Mouse (Mus musculus): ENCODE measurements around the gene Nhsl1. TPM values are rescaled to one million over a fixed set of nuclear protein-coding genes. Genes with fewer than 3 reads are reported as not detected.
"Not testable (repeated sequence)": the region's sequence is repeated elsewhere in the genome, so short reads cannot be mapped to it uniquely, and the experiment has no call there.

The Nhsl1 gene
- polyA plus RNA-seq, 1 experiment from 2014 or later, result 0.78 TPM

DNA sequence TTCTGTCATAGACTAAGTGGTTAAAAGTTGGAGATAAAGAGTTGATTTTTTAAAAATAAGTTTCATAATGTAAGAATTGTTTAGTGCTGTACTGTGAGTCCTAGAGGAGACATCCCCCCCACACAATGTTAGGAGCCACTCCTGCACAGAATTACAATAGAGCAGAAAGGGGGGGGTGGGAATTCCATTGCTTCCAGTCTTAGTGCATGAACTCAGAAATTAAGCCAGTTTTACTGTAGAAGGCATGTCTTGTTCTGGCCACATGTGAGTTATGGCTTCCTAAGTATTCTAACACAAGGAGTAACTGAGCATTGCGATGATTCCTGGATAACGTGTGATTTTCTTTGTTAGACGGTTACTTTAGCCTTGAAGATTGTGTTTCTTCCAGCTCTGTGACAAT is 112.8 kb downstream of the Nhsl1 start:
- no peak overlapping the region for H3K4me3 ChIP-seq (ENCODE audit: low read depth, low read length)
- no peak overlapping the region for H3K27ac ChIP-seq (ENCODE audit: low read length)
- no peak overlapping the region for H3K4me2 ChIP-seq (ENCODE audit: low read depth, low read length)
- no peaks in the 10 kb centered on the region for H3K27me3 ChIP-seq (ENCODE audit: control insufficient read depth, insufficient read depth, low read depth, low read length)
- 51% methylated on average over 3 of the region's 3 CpGs for WGBS (ENCODE audit: insufficient replicate concordance)
- H3K36me3 ChIP-seq (ENCODE audit: control insufficient read depth, insufficient read depth), result no peaks in the 10 kb centered on the region
- no peak for ATAC-seq (ENCODE audit: low read depth)
- H3K4me1 ChIP-seq (ENCODE audit: control insufficient read depth, low read depth, low read length), result no peaks in the 10 kb centered on the region
- H3K9me3 ChIP-seq (replicated peaks; ENCODE audit: control insufficient read depth, low read length), result no peaks in the 10 kb centered on the region
- no peak overlapping the region for H3K9ac ChIP-seq (ENCODE audit: low read depth, low read length)

DNA sequence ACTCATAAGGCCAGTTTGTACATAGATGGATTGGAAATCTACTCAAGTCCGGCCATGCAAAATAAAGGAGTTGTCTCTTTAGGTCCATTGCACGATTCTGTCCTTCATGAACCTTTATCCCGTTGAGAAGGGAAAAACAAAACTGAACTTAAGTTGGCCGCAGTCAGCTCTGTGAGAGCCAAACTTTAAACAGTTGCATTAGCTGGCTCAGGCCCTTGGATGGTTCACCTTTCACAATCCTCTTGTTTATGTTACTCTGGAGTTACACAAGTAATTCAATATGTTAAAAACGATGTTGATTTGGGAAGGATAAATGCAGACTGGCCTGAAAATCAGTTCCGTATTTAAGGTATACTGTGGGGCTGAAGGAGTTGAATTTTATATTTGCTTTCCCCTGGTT is 116.7 kb downstream of the Nhsl1 start:
- 63% methylated on average over 6 of the region's 6 CpGs for WGBS (ENCODE audit: insufficient replicate concordance)
- Histone ChIP-seq H3K4me2 (ENCODE audit: low read depth, low read length) (no peak overlapping the region), H3K9ac (ENCODE audit: low read depth, low read length) (no peak overlapping the region), H3K36me3 (ENCODE audit: control insufficient read depth, insufficient read depth) (no peaks in the 10 kb centered on the region), H3K27ac (ENCODE audit: low read length) (no peak overlapping the region), H3K4me1 (ENCODE audit: control insufficient read depth, low read depth, low read length) (no peaks in the 10 kb centered on the region), H3K4me3 (ENCODE audit: low read depth, low read length) (no peak overlapping the region), H3K9me3 (replicated peaks; ENCODE audit: control insufficient read depth, low read length) (no peaks in the 10 kb centered on the region), H3K27me3 (ENCODE audit: control insufficient read depth, insufficient read depth, low read depth, low read length) (no peaks in the 10 kb centered on the region)
- ATAC-seq (ENCODE audit: low read depth), result peak; percentile 35; the same call in 1 of the 2 replicates

DNA sequence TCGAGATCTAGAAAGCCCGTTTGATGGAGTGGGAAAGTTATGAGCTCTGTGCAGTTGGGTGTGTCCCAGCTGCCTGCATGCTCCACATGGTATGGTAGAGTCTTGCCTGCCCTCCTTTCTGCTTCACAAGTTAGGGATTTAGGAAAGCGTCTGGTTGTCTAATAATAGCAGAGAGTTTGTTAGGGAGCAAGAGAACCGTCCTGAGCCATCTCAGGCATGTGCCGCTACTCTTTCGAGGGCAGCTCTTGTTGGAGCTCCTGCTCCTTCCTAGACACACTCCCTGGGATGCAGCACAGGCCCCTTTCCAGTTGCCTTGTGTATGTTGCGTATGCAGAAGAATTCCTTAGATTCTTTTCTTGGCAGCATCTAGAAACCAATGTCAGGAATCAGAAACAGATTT is 117.2 kb downstream of the Nhsl1 start:
- H3K36me3 ChIP-seq (ENCODE audit: control insufficient read depth, insufficient read depth), result no peaks in the 10 kb centered on the region
- 66% methylated on average over 7 of the region's 7 CpGs for WGBS (ENCODE audit: insufficient replicate concordance)
- H3K9me3 ChIP-seq (replicated peaks; ENCODE audit: control insufficient read depth, low read length), result no peaks in the 10 kb centered on the region
- H3K27me3 ChIP-seq (ENCODE audit: control insufficient read depth, insufficient read depth, low read depth, low read length), result no peaks in the 10 kb centered on the region
- no peak overlapping the region for H3K9ac ChIP-seq (ENCODE audit: low read depth, low read length)
- no peak overlapping the region for H3K4me2 ChIP-seq (ENCODE audit: low read depth, low read length)
- no peak overlapping the region for H3K4me3 ChIP-seq (ENCODE audit: low read depth, low read length)
- H3K27ac ChIP-seq (ENCODE audit: low read length), result no peak overlapping the region
- ATAC-seq (ENCODE audit: low read depth), result no peak
- H3K4me1 ChIP-seq (ENCODE audit: control insufficient read depth, low read depth, low read length), result no peaks in the 10 kb centered on the region

DNA sequence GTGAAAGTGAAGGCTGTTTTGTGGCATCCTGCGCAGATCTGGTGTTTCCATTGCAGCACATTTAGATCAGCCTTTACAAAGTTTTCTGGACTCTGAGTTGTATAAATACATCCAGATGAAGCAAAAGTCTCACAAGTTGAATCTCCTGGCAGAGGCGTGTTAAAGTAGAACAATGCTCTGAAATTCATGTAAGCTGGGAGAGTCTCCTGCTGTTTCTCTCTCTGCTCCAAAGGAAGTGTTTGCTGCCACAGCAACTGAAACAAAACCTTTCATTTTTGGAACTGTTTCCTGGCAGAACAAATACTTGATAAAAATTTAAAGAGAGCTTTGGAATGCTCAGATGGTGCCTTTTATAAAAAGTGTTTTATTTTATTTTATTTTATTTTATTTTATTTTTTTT is 118.8 kb downstream of the Nhsl1 start:
- 72% methylated on average over 2 of the region's 2 CpGs for WGBS (ENCODE audit: insufficient replicate concordance)
- no peak overlapping the region for H3K4me3 ChIP-seq (ENCODE audit: low read depth, low read length)
- H3K9ac ChIP-seq (ENCODE audit: low read depth, low read length), result no peak overlapping the region
- no peak overlapping the region for H3K27ac ChIP-seq (ENCODE audit: low read length)
- no peaks in the 10 kb centered on the region for H3K4me1 ChIP-seq (ENCODE audit: control insufficient read depth, low read depth, low read length)
- no peak for ATAC-seq (ENCODE audit: low read depth)
- H3K4me2 ChIP-seq (ENCODE audit: low read depth, low read length), result no peak overlapping the region
- no peaks in the 10 kb centered on the region for H3K27me3 ChIP-seq (ENCODE audit: control insufficient read depth, insufficient read depth, low read depth, low read length)
- H3K36me3 ChIP-seq (ENCODE audit: control insufficient read depth, insufficient read depth), result no peaks in the 10 kb centered on the region
- H3K9me3 ChIP-seq (replicated peaks; ENCODE audit: control insufficient read depth, low read length), result no peaks in the 10 kb centered on the region

DNA sequence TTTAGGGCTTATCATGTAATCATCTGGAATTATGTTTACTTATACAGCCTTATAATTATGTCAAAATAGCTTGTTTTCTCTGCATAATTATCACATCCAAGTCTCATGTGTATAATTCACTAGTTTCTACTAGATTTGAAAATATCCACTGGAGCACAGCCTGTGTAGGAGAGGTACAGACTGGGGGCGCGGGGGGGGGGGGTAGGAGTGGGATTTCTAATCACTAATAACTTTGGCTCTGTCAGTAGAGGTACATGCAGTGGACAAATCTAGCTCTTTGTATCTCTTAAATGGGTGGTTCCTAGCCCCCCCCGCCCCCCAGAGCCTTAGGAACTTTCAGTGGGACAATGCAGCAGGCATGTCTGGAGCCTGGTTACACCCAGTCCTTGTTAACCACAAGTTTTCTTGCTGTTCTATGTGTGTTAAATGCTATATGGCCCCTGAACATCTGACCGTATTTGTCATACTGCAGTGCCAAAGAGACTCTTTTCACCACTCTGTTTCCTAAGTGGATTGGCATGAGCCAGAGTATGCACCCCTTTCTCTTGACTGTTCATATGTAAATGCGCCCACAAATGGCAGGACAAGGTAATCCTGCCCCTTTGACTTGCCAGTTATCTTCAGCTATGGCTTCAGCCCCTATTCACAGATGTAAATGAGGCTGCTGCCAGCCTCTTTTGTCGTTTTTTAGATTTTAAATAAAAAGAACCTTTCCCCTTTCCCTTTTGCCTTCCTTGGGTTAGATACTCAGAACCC is 127.0 kb downstream of the Nhsl1 start:
- H3K36me3 ChIP-seq (ENCODE audit: control insufficient read depth, insufficient read depth), result no peaks in the 10 kb centered on the region
- no peak overlapping the region for H3K9ac ChIP-seq (ENCODE audit: low read depth, low read length)
- ATAC-seq (ENCODE audit: low read depth), result no peak
- H3K4me1 ChIP-seq (ENCODE audit: control insufficient read depth, low read depth, low read length), result no peaks in the 10 kb centered on the region; the same call in 1 of the 2 replicates
- H3K4me2 ChIP-seq (ENCODE audit: low read depth, low read length), result no peak overlapping the region
- WGBS (ENCODE audit: insufficient replicate concordance), result 61% methylated on average over 6 of the region's 6 CpGs
- H3K4me3 ChIP-seq (ENCODE audit: low read depth, low read length), result no peak overlapping the region
- no peaks in the 10 kb centered on the region for H3K9me3 ChIP-seq (replicated peaks; ENCODE audit: control insufficient read depth, low read length)
- H3K27me3 ChIP-seq (ENCODE audit: control insufficient read depth, insufficient read depth, low read depth, low read length), result no peaks in the 10 kb centered on the region
- H3K27ac ChIP-seq (ENCODE audit: low read length), result no peak overlapping the region

DNA sequence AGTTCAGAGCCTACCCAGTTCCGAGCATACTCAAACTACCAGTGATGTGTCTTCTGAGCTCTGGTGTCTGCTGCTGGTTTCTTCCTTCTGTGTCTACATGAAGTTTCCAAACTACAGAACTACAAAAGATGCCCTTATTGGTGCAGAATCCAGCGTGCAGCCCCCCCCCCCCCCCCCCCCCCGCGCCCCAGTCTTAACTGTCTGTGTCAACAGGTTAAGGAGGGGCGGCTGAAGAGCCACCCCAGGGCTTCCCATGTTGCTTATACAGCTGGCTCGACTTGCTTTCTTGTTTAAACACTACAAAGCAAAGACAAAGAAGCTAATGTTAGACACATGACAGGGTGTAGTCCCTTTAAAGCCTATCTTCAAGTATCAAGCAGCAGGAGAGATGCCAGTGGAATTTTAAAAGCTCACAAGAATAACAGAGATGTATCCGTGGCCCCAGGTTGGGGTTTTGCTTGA is 127.6 kb downstream of the Nhsl1 start:
- Histone ChIP-seq H3K4me2 (ENCODE audit: low read depth, low read length) (no peak overlapping the region), H3K9ac (ENCODE audit: low read depth, low read length) (no peak overlapping the region), H3K4me1 (ENCODE audit: control insufficient read depth, low read depth, low read length) (no peaks in the 10 kb centered on the region; the same call in 1 of the 2 replicates), H3K4me3 (ENCODE audit: low read depth, low read length) (no peak overlapping the region), H3K27me3 (ENCODE audit: control insufficient read depth, insufficient read depth, low read depth, low read length) (no peaks in the 10 kb centered on the region), H3K36me3 (ENCODE audit: control insufficient read depth, insufficient read depth) (no peaks in the 10 kb centered on the region), H3K27ac (ENCODE audit: low read length) (no peak overlapping the region), H3K9me3 (replicated peaks; ENCODE audit: control insufficient read depth, low read length) (no peaks in the 10 kb centered on the region)
- 36% methylated on average over 5 of the region's 7 CpGs for WGBS (ENCODE audit: insufficient replicate concordance)
- ATAC-seq (ENCODE audit: low read depth), result no peak

DNA sequence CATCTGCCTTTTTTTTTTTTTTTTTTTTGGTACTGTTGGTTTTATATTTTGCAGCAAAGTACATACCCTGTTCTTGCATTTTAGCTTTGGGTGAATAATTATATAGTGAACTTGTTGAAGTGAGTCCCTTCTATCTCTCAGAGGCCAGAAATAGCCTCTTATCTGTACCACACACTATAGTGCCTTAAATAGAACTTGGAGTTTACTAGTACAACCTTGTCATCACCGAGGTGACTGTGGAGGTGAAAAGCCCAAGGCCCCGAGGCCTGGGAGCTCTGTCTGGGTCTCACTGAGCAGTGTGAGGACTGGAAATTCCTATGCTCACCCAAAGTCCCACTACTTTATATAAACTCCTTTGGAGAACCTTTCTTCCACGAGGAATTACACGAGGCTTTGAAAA is 128.5 kb downstream of the Nhsl1 start:
- H3K9me3 ChIP-seq (replicated peaks; ENCODE audit: control insufficient read depth, low read length), result no peaks in the 10 kb centered on the region
- H3K27me3 ChIP-seq (ENCODE audit: control insufficient read depth, insufficient read depth, low read depth, low read length), result no peaks in the 10 kb centered on the region
- H3K9ac ChIP-seq (ENCODE audit: low read depth, low read length), result no peak overlapping the region
- no peak overlapping the region for H3K27ac ChIP-seq (ENCODE audit: low read length)
- WGBS (ENCODE audit: insufficient replicate concordance), result 28% methylated on average over 4 of the region's 4 CpGs
- H3K4me1 ChIP-seq (ENCODE audit: control insufficient read depth, low read depth, low read length), result no peaks in the 10 kb centered on the region; the same call in 1 of the 2 replicates
- H3K4me2 ChIP-seq (ENCODE audit: low read depth, low read length), result no peak overlapping the region
- no peak for ATAC-seq (ENCODE audit: low read depth)
- H3K36me3 ChIP-seq (ENCODE audit: control insufficient read depth, insufficient read depth), result no peaks in the 10 kb centered on the region
- H3K4me3 ChIP-seq (ENCODE audit: low read depth, low read length), result no peak overlapping the region

DNA sequence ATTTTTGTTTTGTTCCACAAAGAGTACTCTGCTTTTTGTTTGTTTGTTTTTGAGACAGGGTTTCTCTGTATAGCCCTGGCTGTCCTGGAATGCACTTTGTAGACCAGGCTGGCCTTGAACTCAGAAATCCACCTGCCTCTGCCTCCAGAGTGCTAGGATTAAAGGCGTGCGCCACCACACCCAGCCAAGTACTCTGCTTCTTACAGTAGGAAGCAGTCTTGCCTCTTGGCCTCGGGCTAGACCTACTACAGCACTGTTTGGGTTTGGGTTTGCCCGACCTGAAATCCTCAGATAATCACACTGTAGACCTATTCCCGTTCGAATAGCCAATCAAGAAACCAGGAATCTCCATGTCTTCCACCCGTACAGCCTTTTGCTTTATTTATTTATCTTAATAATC is 130.1 kb downstream of the Nhsl1 start:
- H3K9ac ChIP-seq (ENCODE audit: low read depth, low read length); H3K27me3 ChIP-seq (ENCODE audit: control insufficient read depth, insufficient read depth, low read depth, low read length); H3K27ac ChIP-seq (ENCODE audit: low read length); H3K4me2 ChIP-seq (ENCODE audit: low read depth, low read length); H3K4me3 ChIP-seq (ENCODE audit: low read depth, low read length); H3K4me1 ChIP-seq (ENCODE audit: control insufficient read depth, low read depth, low read length); H3K36me3 ChIP-seq (ENCODE audit: control insufficient read depth, insufficient read depth); ATAC-seq (ENCODE audit: low read depth); H3K9me3 ChIP-seq (replicated peaks; ENCODE audit: control insufficient read depth, low read length): not testable (repeated sequence)
- WGBS (ENCODE audit: insufficient replicate concordance), result 68% methylated on average over 7 of the region's 7 CpGs

DNA sequence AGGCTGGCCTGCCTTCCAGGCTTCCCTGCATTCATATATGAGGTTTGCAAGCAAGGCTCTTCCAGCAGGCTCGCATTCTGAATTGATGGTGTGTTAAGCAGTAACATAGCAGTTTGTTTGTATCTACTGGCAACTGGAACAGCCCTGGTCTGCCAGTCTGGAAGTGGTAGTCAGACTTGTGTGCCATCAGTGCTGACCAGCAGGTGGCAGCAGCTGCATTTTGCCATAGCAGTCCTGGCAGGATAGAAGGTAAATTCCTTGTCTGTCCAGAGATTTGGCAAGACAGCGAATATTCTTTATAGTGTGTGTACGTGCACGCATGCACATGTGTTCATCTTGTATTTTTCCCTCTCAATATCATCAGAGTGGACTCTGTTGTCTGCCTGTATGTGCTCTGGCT is 134.6 kb downstream of the Nhsl1 start:
- no peaks in the 10 kb centered on the region for H3K36me3 ChIP-seq (ENCODE audit: control insufficient read depth, insufficient read depth)
- H3K27me3 ChIP-seq (ENCODE audit: control insufficient read depth, insufficient read depth, low read depth, low read length), result no peaks in the 10 kb centered on the region
- no peak overlapping the region for H3K27ac ChIP-seq (ENCODE audit: low read length)
- no peak overlapping the region for H3K9ac ChIP-seq (ENCODE audit: low read depth, low read length)
- H3K4me1 ChIP-seq (ENCODE audit: control insufficient read depth, low read depth, low read length), result peaks cover 3% of the 10 kb centered on the region; the same call in 1 of the 2 replicates
- peak; percentile 21; the same call in 1 of the 2 replicates for ATAC-seq (ENCODE audit: low read depth)
- H3K9me3 ChIP-seq (replicated peaks; ENCODE audit: control insufficient read depth, low read length), result no peaks in the 10 kb centered on the region
- no peak overlapping the region for H3K4me2 ChIP-seq (ENCODE audit: low read depth, low read length)
- no peak overlapping the region for H3K4me3 ChIP-seq (ENCODE audit: low read depth, low read length)
- 36% methylated on average over 4 of the region's 4 CpGs for WGBS (ENCODE audit: insufficient replicate concordance)

Data from liver, embryonic 16.5 days (tissue).